Mouse (Mus musculus): Measurements from ENCODE around the gene Hist1h2ag.
"Not testable (repeated sequence)": the region's sequence is repeated elsewhere in the genome, so short reads cannot be mapped to it uniquely, and the experiment has no call there.

Hist1h2ag gene

GRCm38 (mm10) chr13:22042568-22043502 is at the start of gene Hist1h2ag, which contains the start of gene Hist1h2bj:
Gene Hist1h2ag (minus strand): TSS chr13:22042944.
Gene Hist1h2bj (plus strand): TSS chr13:22043214.
- peak; percentile 88 for DNase-seq

- DNase-seq, result not testable (repeated sequence)
Measured at GRCm38 (mm10) chr13:22084140-22084539, 41.4 kb upstream of the Hist1h2ag start, which contains the start of gene Vmn1r188. Gene Vmn1r188 (plus strand): TSS chr13:22084440.

- no peak for DNase-seq
Measured at GRCm38 (mm10) chr13:22063468-22063867, 20.7 kb upstream of the Hist1h2ag start.

GRCm38 (mm10) chr13:22061422-22061821 is 18.7 kb upstream of the Hist1h2ag start:
- no peak for DNase-seq

- DNase-seq, result no peak
Measured at GRCm38 (mm10) chr13:22053754-22054153, 11.0 kb upstream of the Hist1h2ag start.

- DNase-seq, result no peak
Measured at GRCm38 (mm10) chr13:22051523-22051859, 8.7 kb upstream of the Hist1h2ag start.

GRCm38 (mm10) chr13:22050591-22051522 is 8.1 kb upstream of the Hist1h2ag start:
- DNase-seq, result peak; percentile 98

GRCm38 (mm10) chr13:22049737-22050440 is 7.1 kb upstream of the Hist1h2ag start:
- DNase-seq, result peak; percentile 55

- no peak for DNase-seq
Measured at GRCm38 (mm10) chr13:22049041-22049440, 6.3 kb upstream of the Hist1h2ag start.

- no peak for DNase-seq
Measured at GRCm38 (mm10) chr13:22045311-22045710, 2.6 kb upstream of the Hist1h2ag start.

- DNase-seq, result no peak
Measured at GRCm38 (mm10) chr13:22044432-22045155, 1.9 kb upstream of the Hist1h2ag start.

- peak; percentile 55 for DNase-seq
Measured at GRCm38 (mm10) chr13:22043503-22044431, 1.0 kb upstream of the Hist1h2ag start.

- DNase-seq, result peak; percentile 45
Measured at GRCm38 (mm10) chr13:22041651-22042567, 835 bp downstream of the Hist1h2ag start.

GRCm38 (mm10) chr13:22041142-22041536 is 1.6 kb downstream of the Hist1h2ag start, which contains the start of gene Hist1h4i:
Gene Hist1h4i (minus strand): TSS chr13:22041362.
- peak; percentile 95 for DNase-seq

- peak; percentile 75 for DNase-seq
Measured at GRCm38 (mm10) chr13:22040464-22041141, 2.1 kb downstream of the Hist1h2ag start.

GRCm38 (mm10) chr13:22039951-22040463 is 2.7 kb downstream of the Hist1h2ag start:
- DNase-seq, result no peak

- DNase-seq, result no peak
Measured at GRCm38 (mm10) chr13:22039364-22039763, 3.4 kb downstream of the Hist1h2ag start.

GRCm38 (mm10) chr13:22037415-22037814 is 5.3 kb downstream of the Hist1h2ag start:
- DNase-seq, result no peak

- no peak for DNase-seq
Measured at GRCm38 (mm10) chr13:22036986-22037385, 5.8 kb downstream of the Hist1h2ag start.

All from liver (tissue).